Mouse (Mus musculus): ENCODE data around the gene Syt9. TPM values are rescaled to one million over a fixed set of nuclear protein-coding genes. Genes with fewer than 3 reads are reported as not detected.

Gene Syt9
- polyA plus RNA-seq, 1 experiment from 2014 or later: 5.0 TPM

DNA sequence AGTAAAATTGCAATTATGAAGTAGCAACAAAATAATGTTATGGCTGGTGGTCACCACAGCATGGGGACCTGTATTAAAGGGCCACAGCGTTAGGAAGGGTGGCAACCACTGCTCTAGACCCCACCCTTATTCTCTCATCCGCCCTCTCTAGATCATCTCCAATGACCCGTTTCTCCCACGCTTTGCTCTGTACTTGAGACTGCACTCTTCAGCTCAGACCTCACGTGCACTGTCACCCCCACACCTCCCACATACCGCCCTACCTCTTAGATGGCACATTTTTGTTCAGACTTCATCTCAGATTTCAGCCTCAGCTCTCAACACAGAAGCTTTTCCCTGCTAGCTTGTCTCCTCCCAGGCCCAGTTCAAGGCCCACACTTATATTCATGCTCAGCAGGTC, 150.9 kb downstream of the Syt9 start:
- Histone ChIP-seq H3K9me3 (no peaks in the 10 kb centered on the region), H3K36me3 (no peaks in the 10 kb centered on the region), H3K4me1 (peaks cover 3% of the 10 kb centered on the region; the same call in 1 of the 2 replicates), H3K27me3 (no peaks in the 10 kb centered on the region), H3K27ac (no peak overlapping the region), H3K9ac (no peak overlapping the region), H3K4me3 (no peak overlapping the region), H3K4me2 (replicated peaks) (no peak overlapping the region)
- 87% methylated on average over 6 of the region's 6 CpGs for WGBS
- no peak for ATAC-seq (ENCODE audit: insufficient number of reproducible peaks, insufficient read depth, low FRiP score, low TSS enrichment)

DNA sequence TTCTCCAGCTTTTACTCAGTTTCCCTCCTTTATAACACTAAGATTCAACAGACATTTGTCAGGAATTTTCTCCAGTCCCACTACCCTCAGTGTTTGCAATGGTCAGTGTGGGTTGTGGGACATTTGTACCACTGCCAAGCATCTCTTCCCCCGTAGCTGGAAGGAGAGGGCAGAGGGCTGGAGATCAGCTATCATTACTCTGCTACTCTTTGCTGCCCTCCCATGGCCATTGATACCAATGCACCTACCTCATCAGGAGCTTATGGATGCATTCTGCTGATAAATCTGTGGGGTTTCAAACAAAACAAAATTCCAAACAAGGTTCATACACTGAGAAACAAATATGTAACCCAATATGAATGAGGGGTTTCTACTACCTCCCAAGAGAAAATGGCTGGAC, 155.8 kb downstream of the Syt9 start:
- Histone ChIP-seq H3K4me3 (no peak overlapping the region), H3K9ac (no peak overlapping the region), H3K27ac (no peak overlapping the region), H3K27me3 (no peaks in the 10 kb centered on the region), H3K9me3 (no peaks in the 10 kb centered on the region), H3K4me1 (no peaks in the 10 kb centered on the region), H3K4me2 (replicated peaks) (no peak overlapping the region), H3K36me3 (no peaks in the 10 kb centered on the region)
- WGBS: 8% methylated on average over 1 of the region's 1 CpGs
- ATAC-seq (ENCODE audit: insufficient number of reproducible peaks, insufficient read depth, low FRiP score, low TSS enrichment): no peak

DNA sequence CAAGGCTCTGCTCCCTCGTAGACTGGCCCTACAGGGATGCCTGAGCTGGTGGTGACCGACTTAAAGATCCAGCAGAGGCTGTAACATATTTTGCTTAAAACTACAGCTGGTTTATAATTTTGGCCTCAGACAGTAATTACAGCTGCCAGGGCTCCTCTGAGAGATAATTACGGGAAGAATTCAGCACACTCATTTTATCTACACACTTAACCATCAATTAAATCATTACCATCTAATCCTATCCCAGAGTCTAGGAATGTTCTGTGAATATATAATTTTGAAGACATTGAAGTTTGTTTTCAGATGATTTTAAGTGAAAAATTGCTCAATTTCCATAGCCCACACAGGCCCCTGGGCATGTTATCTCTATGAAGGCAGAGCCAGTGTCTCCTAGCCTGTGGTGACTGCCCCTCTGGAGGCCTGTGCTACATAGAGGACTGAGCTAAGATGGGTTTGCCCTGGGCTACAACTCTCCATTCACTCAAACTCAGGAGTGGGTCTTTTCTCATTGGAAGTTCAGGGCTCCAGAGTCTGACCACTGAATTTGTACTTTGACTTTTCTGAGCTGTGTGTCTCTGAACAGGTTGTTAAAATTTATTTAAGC, 157.7 kb downstream of the Syt9 start:
- no peaks in the 10 kb centered on the region for H3K4me1 ChIP-seq
- H3K9ac ChIP-seq: no peak overlapping the region
- H3K9me3 ChIP-seq: no peaks in the 10 kb centered on the region
- H3K27ac ChIP-seq: no peak overlapping the region
- H3K27me3 ChIP-seq: no peaks in the 10 kb centered on the region
- H3K4me3 ChIP-seq: no peak overlapping the region
- 47% methylated on average over 3 of the region's 3 CpGs for WGBS
- no peak for ATAC-seq (ENCODE audit: insufficient number of reproducible peaks, insufficient read depth, low FRiP score, low TSS enrichment)
- no peak overlapping the region for H3K4me2 ChIP-seq (replicated peaks)
- no peaks in the 10 kb centered on the region for H3K36me3 ChIP-seq

DNA sequence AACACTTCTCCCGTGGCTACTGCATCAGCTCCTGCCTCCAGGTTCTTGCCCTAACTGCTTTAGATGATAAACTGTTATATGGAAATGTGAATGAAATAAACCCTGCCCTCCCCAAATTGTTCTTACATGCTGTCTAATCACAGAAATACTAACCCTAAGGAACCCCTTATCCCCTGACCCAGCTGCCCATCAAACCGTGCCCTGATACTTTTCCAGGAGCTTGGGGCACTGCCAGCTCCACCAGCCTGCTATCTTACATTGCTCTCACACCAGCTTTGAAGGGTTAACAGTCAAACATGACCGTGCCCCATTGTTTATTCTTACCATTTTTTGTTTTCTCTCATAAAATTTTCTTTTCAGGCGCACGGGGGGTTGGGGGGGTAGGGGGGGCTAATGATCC, 158.8 kb downstream of the Syt9 start:
- Histone ChIP-seq H3K9me3 (no peaks in the 10 kb centered on the region), H3K36me3 (no peaks in the 10 kb centered on the region), H3K27me3 (no peaks in the 10 kb centered on the region), H3K4me2 (replicated peaks) (no peak overlapping the region), H3K4me1 (no peaks in the 10 kb centered on the region), H3K27ac (no peak overlapping the region), H3K4me3 (no peak overlapping the region), H3K9ac (no peak overlapping the region)
- 59% methylated on average over 5 of the region's 5 CpGs for WGBS
- ATAC-seq (ENCODE audit: insufficient number of reproducible peaks, insufficient read depth, low FRiP score, low TSS enrichment): no peak

DNA sequence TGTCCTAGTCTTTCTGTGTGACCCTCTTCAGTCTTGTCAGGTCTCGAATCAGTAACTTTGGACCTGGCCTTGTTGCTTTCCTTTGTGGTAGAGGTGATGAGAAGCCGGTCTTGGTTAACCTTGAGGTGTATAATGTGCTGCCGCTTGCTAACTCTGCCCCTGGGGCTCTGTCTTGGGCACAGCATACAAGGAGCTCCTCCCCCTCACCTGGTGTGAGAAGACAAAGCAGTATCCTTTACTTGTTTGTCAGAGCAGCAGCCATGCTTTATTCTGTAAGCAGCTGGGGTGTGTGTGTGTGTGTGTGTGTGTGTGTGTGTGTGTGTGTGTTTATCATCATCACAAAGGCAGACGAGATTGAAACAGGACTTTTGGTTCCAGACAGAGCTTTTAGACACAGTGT, 164.8 kb downstream of the Syt9 start:
- no peaks in the 10 kb centered on the region for H3K9me3 ChIP-seq
- no peak overlapping the region for H3K9ac ChIP-seq
- no peak overlapping the region for H3K4me3 ChIP-seq
- no peaks in the 10 kb centered on the region for H3K4me1 ChIP-seq
- no peak overlapping the region for H3K27ac ChIP-seq
- no peak overlapping the region for H3K4me2 ChIP-seq (replicated peaks)
- no peaks in the 10 kb centered on the region for H3K36me3 ChIP-seq
- H3K27me3 ChIP-seq: no peaks in the 10 kb centered on the region
- 77% methylated on average over 4 of the region's 4 CpGs for WGBS
- ATAC-seq (ENCODE audit: insufficient number of reproducible peaks, insufficient read depth, low FRiP score, low TSS enrichment): no peak

DNA sequence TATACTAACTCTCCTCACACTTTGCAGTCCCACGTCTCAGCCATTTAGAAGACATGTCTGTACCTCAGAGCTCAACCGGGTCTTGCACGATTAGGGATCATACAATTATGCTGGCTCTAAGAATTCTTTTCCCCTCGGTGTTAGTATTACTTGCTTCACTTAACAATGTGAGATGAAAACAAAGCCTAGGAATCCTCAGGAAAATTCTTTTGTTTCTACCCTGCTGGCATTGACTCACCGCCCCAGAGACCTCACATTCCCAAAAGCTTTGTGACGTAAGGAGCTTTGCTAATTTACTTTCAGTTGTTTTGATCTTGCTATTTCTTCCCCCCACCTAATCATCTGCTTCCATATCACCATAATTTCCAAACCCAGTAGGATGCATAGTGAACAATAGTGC, 166.0 kb downstream of the Syt9 start:
- Histone ChIP-seq H3K4me2 (replicated peaks) (no peak overlapping the region), H3K4me3 (no peak overlapping the region), H3K9me3 (no peaks in the 10 kb centered on the region), H3K4me1 (no peaks in the 10 kb centered on the region), H3K27me3 (no peaks in the 10 kb centered on the region), H3K9ac (no peak overlapping the region), H3K27ac (no peak overlapping the region), H3K36me3 (no peaks in the 10 kb centered on the region)
- 65% methylated on average over 6 of the region's 6 CpGs for whole genome bisulfite sequencing
- ATAC-seq (ENCODE audit: insufficient number of reproducible peaks, insufficient read depth, low FRiP score, low TSS enrichment): no peak

DNA sequence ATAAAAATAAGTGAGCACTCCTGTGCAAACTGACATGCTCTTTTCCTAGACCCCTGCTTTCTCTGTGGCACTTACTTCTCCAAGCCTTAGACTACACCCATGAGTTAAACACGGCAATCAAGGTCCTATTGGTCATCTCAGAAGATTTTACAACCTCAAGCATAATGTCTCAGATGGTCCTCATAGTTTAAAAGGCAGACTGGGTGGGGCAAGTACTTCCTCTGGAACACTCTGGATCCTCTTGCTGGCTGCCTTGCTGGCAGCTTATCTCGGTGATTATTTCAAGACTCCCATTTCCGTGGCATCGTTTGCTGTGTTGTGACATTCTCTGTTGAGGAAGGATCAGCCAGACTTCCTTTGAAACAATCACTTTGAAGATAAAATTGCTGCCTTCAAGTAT, 169.5 kb downstream of the Syt9 start:
- no peaks in the 10 kb centered on the region for H3K9me3 ChIP-seq
- no peak overlapping the region for H3K4me3 ChIP-seq
- H3K36me3 ChIP-seq: no peaks in the 10 kb centered on the region
- H3K27me3 ChIP-seq: no peaks in the 10 kb centered on the region
- H3K27ac ChIP-seq: no peak overlapping the region
- no peak overlapping the region for H3K9ac ChIP-seq
- ATAC-seq (ENCODE audit: insufficient number of reproducible peaks, insufficient read depth, low FRiP score, low TSS enrichment): no peak
- H3K4me1 ChIP-seq: no peaks in the 10 kb centered on the region
- H3K4me2 ChIP-seq (replicated peaks): no peak overlapping the region
- WGBS: 54% methylated on average over 4 of the region's 4 CpGs

DNA sequence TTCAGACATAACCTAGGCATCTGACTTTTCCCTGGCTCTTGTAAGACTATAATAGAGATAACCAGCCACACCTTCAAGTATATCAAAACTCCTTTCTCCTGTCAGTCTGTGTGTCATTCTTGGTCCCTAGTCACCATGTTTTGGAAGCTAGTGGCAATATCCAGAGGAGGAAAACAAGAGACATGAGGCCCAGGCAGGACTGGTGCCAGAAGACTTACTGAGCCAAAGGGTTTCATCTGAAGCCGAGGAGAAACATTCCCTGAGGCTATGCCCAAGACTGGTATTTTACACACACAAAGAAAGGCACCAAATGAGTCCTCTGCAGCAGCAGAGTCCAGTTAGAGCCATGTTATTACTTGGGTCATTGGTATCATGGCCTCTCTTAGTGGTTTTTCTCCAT, 174.5 kb downstream of the Syt9 start:
- H3K36me3 ChIP-seq: no peaks in the 10 kb centered on the region
- no peaks in the 10 kb centered on the region for H3K9me3 ChIP-seq
- H3K27me3 ChIP-seq: no peaks in the 10 kb centered on the region
- 61% methylated on average over 1 of the region's 1 CpGs for WGBS
- H3K4me2 ChIP-seq (replicated peaks): no peak overlapping the region
- no peak for ATAC-seq (ENCODE audit: insufficient number of reproducible peaks, insufficient read depth, low FRiP score, low TSS enrichment)
- no peak overlapping the region for H3K27ac ChIP-seq
- H3K4me3 ChIP-seq: no peak overlapping the region
- H3K4me1 ChIP-seq: no peaks in the 10 kb centered on the region
- no peak overlapping the region for H3K9ac ChIP-seq

DNA sequence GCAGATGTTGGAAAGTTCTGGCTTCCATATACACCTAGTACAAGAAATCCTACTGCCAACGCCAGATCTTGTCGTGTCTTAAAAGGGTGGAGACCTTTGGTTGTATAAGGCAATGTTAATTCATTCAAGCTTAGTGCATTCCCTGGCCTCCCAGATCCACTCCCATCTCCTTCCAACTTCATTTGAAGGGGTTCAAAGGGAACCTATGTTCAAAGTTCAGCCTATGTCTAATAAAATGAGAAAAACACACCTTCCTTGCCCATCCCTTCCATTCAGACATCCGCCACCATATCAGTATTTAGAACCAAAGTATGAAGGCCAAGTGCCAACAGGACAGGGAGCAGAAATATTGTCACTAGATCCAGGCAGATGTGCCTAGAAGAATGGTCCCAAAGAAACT, 177.3 kb downstream of the Syt9 start:
- Histone ChIP-seq H3K36me3 (no peaks in the 10 kb centered on the region), H3K27me3 (no peaks in the 10 kb centered on the region), H3K4me2 (replicated peaks) (no peak overlapping the region), H3K4me3 (no peak overlapping the region), H3K9ac (no peak overlapping the region), H3K4me1 (no peaks in the 10 kb centered on the region), H3K9me3 (no peaks in the 10 kb centered on the region), H3K27ac (no peak overlapping the region)
- no peak for ATAC-seq (ENCODE audit: insufficient number of reproducible peaks, insufficient read depth, low FRiP score, low TSS enrichment)
- WGBS: 86% methylated on average over 3 of the region's 3 CpGs

DNA sequence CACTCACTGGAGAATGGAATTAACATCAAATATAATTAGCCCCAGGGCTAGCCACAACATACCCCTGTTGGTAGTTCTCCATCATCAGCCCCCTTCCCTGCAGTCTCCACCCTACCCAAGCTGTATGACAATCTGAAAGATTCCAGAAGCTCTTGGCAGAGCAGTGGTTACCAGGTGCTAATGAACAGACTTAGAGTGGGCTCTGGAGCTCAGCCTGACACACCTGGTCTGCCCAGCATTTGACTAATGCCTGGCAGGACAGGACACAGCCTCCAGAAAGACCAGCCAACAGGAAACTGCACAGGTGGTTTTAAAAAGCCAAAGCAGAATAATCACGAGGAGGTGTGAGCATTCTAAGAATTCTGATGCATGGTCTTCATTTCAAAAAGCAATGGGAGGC, 182.9 kb downstream of the Syt9 start:
- no peaks in the 10 kb centered on the region for H3K36me3 ChIP-seq
- no peak overlapping the region for H3K4me2 ChIP-seq (replicated peaks)
- H3K9me3 ChIP-seq: no peaks in the 10 kb centered on the region
- no peak for ATAC-seq (ENCODE audit: insufficient number of reproducible peaks, insufficient read depth, low FRiP score, low TSS enrichment)
- WGBS: 38% methylated on average over 1 of the region's 1 CpGs
- H3K4me3 ChIP-seq: no peak overlapping the region
- H3K27ac ChIP-seq: no peak overlapping the region
- no peaks in the 10 kb centered on the region for H3K4me1 ChIP-seq
- H3K9ac ChIP-seq: no peak overlapping the region
- H3K27me3 ChIP-seq: no peaks in the 10 kb centered on the region

DNA sequence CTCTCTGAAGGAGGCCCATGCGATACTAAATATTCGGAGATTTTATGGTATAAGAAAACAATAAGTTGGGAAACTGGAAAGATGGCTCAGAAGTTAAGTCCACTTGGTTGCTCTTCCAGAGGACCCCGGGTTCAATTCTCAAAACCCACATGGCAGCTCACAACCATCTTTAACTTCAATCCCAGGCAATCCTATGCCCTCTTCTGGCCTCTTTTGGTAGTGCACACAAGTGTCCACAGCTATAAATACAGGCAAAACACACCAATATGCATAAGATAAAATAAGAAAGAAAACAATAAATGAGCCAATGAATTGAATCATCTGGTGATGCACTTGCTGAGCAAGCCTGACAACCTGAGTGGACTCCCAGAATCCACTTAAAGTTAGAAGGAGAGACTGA, 185.4 kb downstream of the Syt9 start:
- no peak for ATAC-seq (ENCODE audit: insufficient number of reproducible peaks, insufficient read depth, low FRiP score, low TSS enrichment)
- Histone ChIP-seq H3K27ac (no peak overlapping the region), H3K4me1 (no peaks in the 10 kb centered on the region), H3K27me3 (no peaks in the 10 kb centered on the region), H3K9me3 (no peaks in the 10 kb centered on the region), H3K4me3 (no peak overlapping the region), H3K9ac (no peak overlapping the region), H3K4me2 (replicated peaks) (no peak overlapping the region), H3K36me3 (no peaks in the 10 kb centered on the region)
- WGBS: 84% methylated on average over 3 of the region's 3 CpGs

DNA sequence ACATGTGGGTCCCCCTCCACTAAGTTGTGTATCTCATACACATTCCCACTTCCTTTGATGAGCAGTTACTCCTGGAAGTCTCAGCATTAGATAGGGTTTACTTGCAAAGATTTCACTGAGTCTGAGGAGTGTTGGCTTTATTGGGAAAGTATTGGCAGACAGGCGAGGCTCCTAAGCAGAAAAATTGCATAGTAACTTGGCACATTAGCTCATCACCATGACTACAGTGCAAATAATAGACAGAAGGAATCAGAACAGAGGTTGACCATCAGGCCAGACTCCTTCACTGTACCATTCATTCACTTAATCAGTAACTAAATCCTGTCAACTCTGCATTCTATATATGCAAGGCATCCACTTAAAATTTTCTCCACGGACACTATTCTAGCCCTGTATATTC, 190.1 kb downstream of the Syt9 start:
- Histone ChIP-seq H3K27ac (no peak overlapping the region), H3K27me3 (no peaks in the 10 kb centered on the region), H3K4me2 (replicated peaks) (no peak overlapping the region), H3K9ac (no peak overlapping the region), H3K36me3 (no peaks in the 10 kb centered on the region), H3K4me1 (no peaks in the 10 kb centered on the region), H3K9me3 (no peaks in the 10 kb centered on the region), H3K4me3 (no peak overlapping the region)
- no peak for ATAC-seq (ENCODE audit: insufficient number of reproducible peaks, insufficient read depth, low FRiP score, low TSS enrichment)
- WGBS: 82% methylated on average over 2 of the region's 2 CpGs

DNA sequence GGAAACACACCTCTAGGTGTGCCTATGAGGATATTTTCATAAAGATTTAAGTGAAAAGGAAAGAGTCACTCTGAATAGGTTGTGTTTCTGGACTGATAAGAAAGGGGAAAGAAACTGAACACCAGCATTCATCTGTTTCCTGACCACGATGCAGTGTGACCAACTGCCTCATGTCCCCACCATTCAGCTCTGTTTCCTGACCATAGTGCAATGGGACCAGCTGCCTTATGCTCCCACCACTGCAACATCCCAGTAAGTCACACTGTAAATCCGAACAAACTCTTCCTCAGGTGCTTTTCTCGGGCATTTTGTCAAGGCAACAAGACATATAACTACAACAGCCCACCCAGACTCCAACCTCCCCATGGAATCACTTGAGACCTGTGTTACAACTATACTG, 191.1 kb downstream of the Syt9 start:
- H3K9ac ChIP-seq: no peak overlapping the region
- no peak overlapping the region for H3K4me2 ChIP-seq (replicated peaks)
- H3K36me3 ChIP-seq: no peaks in the 10 kb centered on the region
- 86% methylated on average over 3 of the region's 3 CpGs for WGBS
- H3K27me3 ChIP-seq: no peaks in the 10 kb centered on the region
- H3K4me1 ChIP-seq: peaks cover 2% of the 10 kb centered on the region; the same call in 1 of the 2 replicates
- H3K27ac ChIP-seq: no peak overlapping the region
- H3K4me3 ChIP-seq: no peak overlapping the region
- no peak for ATAC-seq (ENCODE audit: insufficient number of reproducible peaks, insufficient read depth, low FRiP score, low TSS enrichment)
- no peaks in the 10 kb centered on the region for H3K9me3 ChIP-seq

Data from embryonic facial prominence, embryonic 12.5 days (tissue).